Mouse (Mus musculus) neural tube, embryonic 13.5 days (tissue): ENCODE measurements around the gene Rs1. TPM values are rescaled to one million over a fixed set of nuclear protein-coding genes. Genes with fewer than 3 reads are reported as not detected.

Source experiments
- ATAC-seq: fragments of 200-750 bp; cut with Nextera tagmentation; 2 replicates; pipeline ENCODE4 v1.8.0; 2017; ENCODE audit warnings: low read depth, mild to moderate bottlenecking, moderate TSS enrichment, moderate library complexity
- H3K27ac ChIP-seq: fragments of 300-500 bp; sonication (generic); replicated peaks from 2 replicates; pipeline ENCODE4 v1.5.1; 2015; ENCODE audit warnings: moderate library complexity, mild to moderate bottlenecking, inconsistent platforms
- H3K27me3 ChIP-seq: fragments of 300-500 bp; sonication (generic); 2 replicates; pipeline ENCODE4 v1.6.1; 2015; ENCODE audit warnings: mild to moderate bottlenecking, inconsistent platforms
- H3K36me3 ChIP-seq: fragments of 300-500 bp; sonication (generic); 2 replicates; pipeline ENCODE4 v1.6.1; 2015; ENCODE audit warnings: mild to moderate bottlenecking, inconsistent platforms
- H3K4me1 ChIP-seq: fragments of 300-500 bp; sonication (generic); replicated peaks from 2 replicates; pipeline ENCODE4 v1.6.1; 2015; ENCODE audit warnings: inconsistent platforms
- H3K4me2 ChIP-seq: fragments of 300-500 bp; sonication (generic); 2 replicates; pipeline ENCODE4 v1.6.1; 2015; ENCODE audit warnings: inconsistent platforms, mild to moderate bottlenecking, moderate library complexity
- H3K4me3 ChIP-seq: fragments of 300-500 bp; sonication (generic); 2 replicates; pipeline ENCODE4 v1.5.1; 2015; ENCODE audit warnings: mild to moderate bottlenecking, inconsistent platforms
- H3K9ac ChIP-seq: fragments of 300-500 bp; sonication (generic); 2 replicates; pipeline ENCODE4 v1.6.1; 2015; ENCODE audit warnings: moderate library complexity, mild to moderate bottlenecking, inconsistent platforms
- H3K9me3 ChIP-seq: fragments of 300-500 bp; sonication (generic); 2 replicates; pipeline ENCODE4 v1.6.1; 2016; ENCODE audit warnings: inconsistent platforms
- WGBS: fragments of 180-500 bp; shearing (Covaris S2); methylation state at CpG from one replicate; pipeline ENCODE4 v1.1.7; 2015; 5-methylcytosine and 5-hydroxymethylcytosine counted together
- polyA plus RNA-seq: library from polyadenylated mRNA; unstranded; fragments of >200 nt; fragmentation: Nextera tagmentation; extraction: Ambion mirVana; gene quantifications from 2 replicates; pipeline ENCODE4 v1.2.1, GENCODE M21; 2015

Rs1 gene
- polyA plus RNA-seq, 1 experiment from 2014 or later = 0.03 TPM

DNA sequence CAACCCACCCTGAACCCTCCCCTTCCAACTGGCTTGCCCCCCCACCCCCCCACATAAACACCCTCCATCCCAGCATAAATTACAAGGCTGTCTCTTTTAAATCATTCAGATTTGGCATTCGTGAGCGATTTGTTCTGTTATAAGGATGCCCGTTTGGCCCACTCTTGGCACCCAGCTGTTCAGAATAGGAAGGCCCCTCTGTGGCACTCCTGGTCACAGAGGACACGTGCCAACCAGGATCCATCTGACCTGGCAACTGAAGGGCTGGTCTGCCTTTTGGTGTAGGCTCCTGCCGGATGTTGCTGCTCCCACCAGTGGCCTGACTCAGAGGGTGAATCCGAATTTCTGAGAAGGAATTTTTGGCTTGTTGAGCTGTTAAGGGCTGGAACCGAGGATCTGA is 40.4 kb downstream of the Rs1 start:
- Histone ChIP-seq H3K4me1 (no peaks in the 10 kb centered on the region), H3K27me3 (peaks cover 62% of the 10 kb centered on the region), H3K9ac (no peak overlapping the region), H3K27ac (no peak overlapping the region), H3K4me3 (no peak overlapping the region), H3K36me3 (no peaks in the 10 kb centered on the region; the same call in 1 of the 2 replicates), H3K9me3 (no peaks in the 10 kb centered on the region), H3K4me2 (no peak overlapping the region)
- ATAC-seq = no peak
- WGBS = 86% methylated on average over 7 of the region's 7 CpGs

Other genes starting within 250 kb of the Rs1 start
- gene Ppef1, start 32.2 kb upstream of the Rs1 start, polyA plus RNA-seq = 21.0 and 28.5 TPM in 2 replicates
- gene Gja6, start 139.0 kb downstream of the Rs1 start, polyA plus RNA-seq = 0.10 and 0.29 TPM in 2 replicates
- 3.2 and 3.6 TPM in 2 replicates for gene Cdkl5, start 226.7 kb downstream of the Rs1 start, polyA plus RNA-seq